Mouse (Mus musculus) adrenal gland, postnatal 25 days (tissue): Measurements from ENCODE around the gene Il1rl1. TPM values are rescaled to one million over a fixed set of nuclear protein-coding genes. Genes with fewer than 3 reads are reported as not detected.

ENCODE experiments used
- DNase-seq: peaks from one replicate; pipeline ENCODE4 v3.0.0; 2021; ENCODE audit warnings: mixed read lengths
- long read RNA-seq: library from polyadenylated mRNA; stranded (forward); transcript quantifications from one replicate; pipeline ENCODE4 v2.0.0, GENCODE M21; 2021
- total RNA-seq: library from RNA; stranded (reverse); gene quantifications from 2 replicates; pipeline ENCODE4 v1.2.3, GENCODE M21; 2021

The Il1rl1 gene
- total RNA-seq = 0.18 and 0.29 TPM in 2 replicates
- long read RNA-seq = 0 reads

GRCm38 (mm10) chr1:40428910-40429675 lies at the start of gene Il1rl1:
Gene Il1rl1 (plus strand): TSS chr1:40429570.
- no peak for DNase-seq

- peak; percentile 54 for DNase-seq
These were observed 49.3 kb upstream of the Il1rl1 start for GRCm38 (mm10) chr1:40380111-40380510.

- DNase-seq = no peak
These were observed 48.4 kb upstream of the Il1rl1 start for GRCm38 (mm10) chr1:40380990-40381389.

GRCm38 (mm10) chr1:40382841-40383240 lies 46.5 kb upstream of the Il1rl1 start:
- DNase-seq = no peak

- DNase-seq = no peak
These were observed 44.3 kb upstream of the Il1rl1 start for GRCm38 (mm10) chr1:40384931-40385545.

GRCm38 (mm10) chr1:40391374-40391773 lies 38.0 kb upstream of the Il1rl1 start:
- no peak for DNase-seq

GRCm38 (mm10) chr1:40392535-40392934 lies 36.8 kb upstream of the Il1rl1 start:
- DNase-seq = no peak

GRCm38 (mm10) chr1:40393214-40393613 lies 36.2 kb upstream of the Il1rl1 start:
- DNase-seq = no peak

- DNase-seq = no peak
These were observed 29.7 kb upstream of the Il1rl1 start for GRCm38 (mm10) chr1:40399639-40400038.

- DNase-seq = no peak
These were observed 24.7 kb upstream of the Il1rl1 start for GRCm38 (mm10) chr1:40404682-40405081.

- DNase-seq = no peak
These were observed 19.5 kb upstream of the Il1rl1 start for GRCm38 (mm10) chr1:40409882-40410281.

- no peak for DNase-seq
These were observed 16.3 kb upstream of the Il1rl1 start for GRCm38 (mm10) chr1:40413039-40413438.

GRCm38 (mm10) chr1:40414276-40414675 lies 15.1 kb upstream of the Il1rl1 start:
- DNase-seq = no peak

- DNase-seq = no peak
These were observed 14.3 kb upstream of the Il1rl1 start for GRCm38 (mm10) chr1:40414863-40415656.

GRCm38 (mm10) chr1:40417034-40417433 lies 12.3 kb upstream of the Il1rl1 start:
- no peak for DNase-seq

GRCm38 (mm10) chr1:40418512-40418911 lies 10.9 kb upstream of the Il1rl1 start:
- no peak for DNase-seq

- no peak for DNase-seq
These were observed 5.5 kb upstream of the Il1rl1 start for GRCm38 (mm10) chr1:40423892-40424291.

- DNase-seq = no peak
These were observed 2.1 kb upstream of the Il1rl1 start for GRCm38 (mm10) chr1:40427270-40427669.

- no peak for DNase-seq
These were observed 1.5 kb upstream of the Il1rl1 start for GRCm38 (mm10) chr1:40427901-40428300.

GRCm38 (mm10) chr1:40430143-40430834 lies 919 bp downstream of the Il1rl1 start:
- DNase-seq = no peak

GRCm38 (mm10) chr1:40432169-40432568 lies 2.8 kb downstream of the Il1rl1 start:
- no peak for DNase-seq

GRCm38 (mm10) chr1:40435936-40436335 lies 6.6 kb downstream of the Il1rl1 start:
- DNase-seq = no peak
